Mouse (Mus musculus): Measurements from ENCODE around the gene Cd34. TPM values are rescaled to one million over a fixed set of nuclear protein-coding genes. Genes with fewer than 3 reads are reported as not detected.

The Cd34 gene
- 80.0 and 199 TPM in 2 replicates for polyA plus RNA-seq (2012; rRNA removed; ENCODE audit: low replicate concordance)

GRCm38 (mm10) chr1:194938715-194939114 is at the start of gene Cd34:
Gene Cd34, plus strand, starts transcription at chr1:194938819.

Other genes starting within 250 kb of the Cd34 start
- gene Cd46, start 153.4 kb downstream of the Cd34 start, polyA plus RNA-seq (2012; rRNA removed; ENCODE audit: low replicate concordance) = 0.48 and 1.9 TPM in 2 replicates
- 34.5 and 102 TPM in 2 replicates for gene Cr1l, start 192.8 kb downstream of the Cd34 start, polyA plus RNA-seq (2012; rRNA removed; ENCODE audit: low replicate concordance)
- 7.6 and 17.2 TPM in 2 replicates for gene Cr2, start 237.9 kb downstream of the Cd34 start, polyA plus RNA-seq (2012; rRNA removed; ENCODE audit: low replicate concordance)